Mouse (Mus musculus): ENCODE measurements around the gene Selenot. TPM values are rescaled to one million over a fixed set of nuclear protein-coding genes. Genes with fewer than 3 reads are reported as not detected.

Gene Selenot
- polyA plus RNA-seq (2012): 35.5 and 38.2 TPM in 2 replicates

DNA sequence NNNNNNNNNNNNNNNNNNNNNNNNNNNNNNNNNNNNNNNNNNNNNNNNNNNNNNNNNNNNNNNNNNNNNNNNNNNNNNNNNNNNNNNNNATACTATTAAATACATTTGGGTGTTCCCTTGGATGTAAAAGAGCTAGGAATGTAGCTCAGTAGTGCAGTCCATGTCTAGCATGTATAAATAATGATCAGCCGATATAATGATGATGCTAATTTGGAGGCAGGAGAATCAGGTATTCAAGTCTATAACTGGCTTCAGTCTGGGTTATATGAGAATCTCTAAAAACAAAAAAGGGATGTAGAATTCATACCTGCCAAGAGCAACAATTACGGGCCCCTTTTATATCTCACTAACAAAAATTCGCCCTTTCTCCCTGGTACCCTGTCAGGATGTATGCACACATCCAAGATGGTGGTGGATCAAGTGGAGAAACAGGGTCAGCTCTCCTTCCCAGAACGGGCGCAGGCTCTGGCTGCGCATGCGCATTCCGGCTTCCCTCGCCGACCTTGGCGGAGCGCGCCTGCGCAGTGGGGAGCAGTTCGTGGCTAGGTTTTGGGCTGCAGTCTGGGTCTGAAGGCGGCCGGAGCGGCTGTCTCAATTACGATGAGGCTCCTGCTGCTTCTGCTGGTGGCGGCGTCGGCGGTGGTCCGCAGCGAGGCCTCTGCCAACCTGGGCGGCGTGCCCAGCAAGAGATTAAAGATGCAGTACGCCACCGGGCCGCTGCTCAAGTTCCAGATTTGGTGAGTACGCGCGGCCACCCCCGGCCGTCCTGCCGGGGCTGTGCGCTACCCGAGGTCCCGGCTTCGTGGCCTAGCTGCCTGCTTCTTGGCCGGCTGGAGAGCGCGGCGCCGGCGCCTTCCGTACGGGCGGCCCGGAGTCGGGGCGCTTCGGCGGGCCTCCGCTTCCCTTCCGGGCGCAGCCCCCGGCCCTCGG lies at the start of gene Selenot:
Selenot (plus strand) TSS at position 500 of the 930 bp plus-strand sequence.

DNA sequence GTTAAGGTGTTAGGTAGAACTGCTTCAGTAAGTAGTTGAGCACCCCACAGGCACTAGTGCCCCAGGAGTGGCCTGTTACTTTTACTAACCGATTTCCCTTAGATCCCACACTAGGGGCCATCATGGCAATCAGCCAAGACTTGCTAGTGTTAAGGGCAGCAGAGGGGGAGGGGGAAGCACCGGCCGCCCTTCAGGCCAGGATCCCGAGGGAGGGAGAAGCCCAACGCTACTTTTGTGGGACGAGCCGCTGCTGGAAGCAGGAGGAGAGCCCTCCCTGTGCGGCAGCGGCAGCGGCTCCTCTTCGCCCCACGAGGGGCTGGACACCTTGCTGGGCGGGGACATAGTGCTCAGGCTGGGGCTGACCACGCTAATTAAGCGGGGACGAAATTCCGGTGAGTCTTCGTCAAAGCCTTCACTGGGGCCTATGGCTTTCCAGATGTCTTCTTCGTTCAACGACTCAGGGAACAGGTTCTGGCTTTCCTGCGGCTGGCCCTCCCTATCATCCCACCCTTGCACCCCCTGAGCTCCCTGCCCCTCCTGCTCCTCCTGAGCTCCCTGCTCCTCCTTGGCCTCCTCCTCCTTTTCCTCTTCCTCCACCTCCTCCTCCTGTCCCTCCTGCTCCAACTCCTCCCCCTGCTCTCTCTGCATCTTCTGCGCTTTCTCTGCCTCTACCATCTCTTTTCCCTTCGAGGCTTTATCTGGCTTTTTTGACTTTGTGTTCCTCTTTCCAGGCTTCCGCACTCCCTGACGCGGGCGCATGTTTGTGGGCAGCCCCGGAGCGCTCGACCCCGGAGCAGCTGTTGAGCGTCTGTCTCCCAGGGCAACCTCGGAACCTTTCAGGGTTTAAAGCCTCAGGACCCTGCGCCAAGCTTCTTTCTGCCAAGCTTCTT lies 60.2 kb downstream of the Selenot start, which contains the start of gene Erich6:
Erich6 (minus strand) TSS at position 802 of the 890 bp plus-strand sequence.

Other genes with a start within 250 kb of the Selenot start
- 41.3 and 57.1 TPM in 2 replicates for gene Tsc22d2, start 161.9 kb upstream of the Selenot start, polyA plus RNA-seq (2012)
- 9.6 and 11.1 TPM in 2 replicates for gene Eif2a, start 50.8 kb upstream of the Selenot start, polyA plus RNA-seq (2012)
- 103 and 124 TPM in 2 replicates for gene Serp1, start 50.7 kb upstream of the Selenot start, polyA plus RNA-seq (2012)
- not detected in 2 replicates for gene Erich6, start 60.6 kb downstream of the Selenot start, polyA plus RNA-seq (2012)
- gene Siah2, start 115.8 kb downstream of the Selenot start, polyA plus RNA-seq (2012): 43.1 and 49.7 TPM in 2 replicates
- gene Mindy4b-ps, start 245.7 kb downstream of the Selenot start, polyA plus RNA-seq (2012): not detected in 2 replicates